Comparison of ENCODE assay signal across 12 mouse cellular contexts in genomic region chr4:125115081-125115480, GRCm38 (mm10). TPM values are rescaled to one million over a fixed set of nuclear protein-coding genes. Genes with fewer than 3 reads are reported as not detected.
DNase-seq lines count a peak whose midpoint lies in the region; ATAC-seq and TF ChIP-seq lines count a peak whose summit lies in the region.
"Had no signal": no experiment of that assay in that cellular context is flagged by ENCODE, and none has a peak within 500 bp of the region (broad histone marks: within the 10 kb centered on the region; RNA-seq: fewer than 3 reads in every experiment).

No protein-coding gene starts in this region.

- WGBS in forebrain, embryonic 13.5 days, result 79% methylated on average over 4 of the region's 4 CpGs
- WGBS in forebrain, embryonic 11.5 days, result 81% methylated on average over 4 of the region's 4 CpGs
- WGBS in embryonic facial prominence, embryonic 12.5 days, result 83% methylated on average over 4 of the region's 4 CpGs
- WGBS in midbrain, embryonic 15.5 days, result 74% methylated on average over 4 of the region's 4 CpGs

- H3K4me2 ChIP-seq in forebrain, embryonic 13.5 days, result no peak overlapping the region
- no peak overlapping the region for H3K4me2 ChIP-seq in forebrain, embryonic 11.5 days (ENCODE audit: low read depth, low read length, severe bottlenecking)
- H3K4me2 ChIP-seq in embryonic facial prominence, embryonic 12.5 days (replicated peaks), result no peak overlapping the region
- no peak overlapping the region for H3K4me2 ChIP-seq in midbrain, embryonic 15.5 days
- H3K4me2 ChIP-seq: lung, embryonic 15.5 days had no signal

- H3K36me3 ChIP-seq in forebrain, embryonic 13.5 days (ENCODE audit: poor library complexity, severe bottlenecking), result peaks cover 20% of the 10 kb centered on the region
- H3K36me3 ChIP-seq in forebrain, embryonic 11.5 days (ENCODE audit: control insufficient read depth, insufficient read depth, low read length), result no peaks in the 10 kb centered on the region; the same call in 1 of the 2 replicates
- peaks cover 15% of the 10 kb centered on the region for H3K36me3 ChIP-seq in embryonic facial prominence, embryonic 12.5 days
- H3K36me3 ChIP-seq in midbrain, embryonic 15.5 days (replicated peaks), result peaks cover 13% of the 10 kb centered on the region; the same call in 1 of the 2 replicates

- no peak for TF ChIP-seq CTCF in left cerebral cortex, adult 2 months (IDR thresholded peaks at IDR 0.05)

- no peak overlapping the region for H3K4me3 ChIP-seq in forebrain, embryonic 13.5 days
- no peak overlapping the region for H3K4me3 ChIP-seq in forebrain, embryonic 11.5 days (ENCODE audit: low read depth, low read length)
- no peak overlapping the region for H3K4me3 ChIP-seq in left cerebral cortex, adult 2 months
- no peak overlapping the region for H3K4me3 ChIP-seq in embryonic facial prominence, embryonic 12.5 days
- no peak overlapping the region for H3K4me3 ChIP-seq in midbrain, embryonic 15.5 days
- H3K4me3 ChIP-seq: lung, embryonic 15.5 days had no signal

- H3K27me3 ChIP-seq in forebrain, embryonic 13.5 days, result no peaks in the 10 kb centered on the region
- no peaks in the 10 kb centered on the region for H3K27me3 ChIP-seq in forebrain, embryonic 11.5 days (ENCODE audit: control insufficient read depth, insufficient read depth, low read length)
- H3K27me3 ChIP-seq in embryonic facial prominence, embryonic 12.5 days, result no peaks in the 10 kb centered on the region
- H3K27me3 ChIP-seq in midbrain, embryonic 15.5 days (replicated peaks), result no peaks in the 10 kb centered on the region
- H3K27me3 ChIP-seq: lung, embryonic 15.5 days had no signal

- H3K9me3 ChIP-seq in forebrain, embryonic 13.5 days (replicated peaks), result no peaks in the 10 kb centered on the region
- H3K9me3 ChIP-seq in forebrain, embryonic 11.5 days (ENCODE audit: control insufficient read depth, low read length), result no peaks in the 10 kb centered on the region
- H3K9me3 ChIP-seq in embryonic facial prominence, embryonic 12.5 days, result no peaks in the 10 kb centered on the region
- no peaks in the 10 kb centered on the region for H3K9me3 ChIP-seq in midbrain, embryonic 15.5 days
- H3K9me3 ChIP-seq: lung, embryonic 15.5 days had no signal

- intact Hi-C loops in left cerebral cortex, adult 2 months (cut with DNase I), result no loop called here

- peaks cover 19% of the 10 kb centered on the region for H3K4me1 ChIP-seq in forebrain, embryonic 13.5 days
- 0 out of 2 replicates have a peak, but pooled peaks cover 1% of the 10 kb centered on the region for H3K4me1 ChIP-seq in forebrain, embryonic 11.5 days (replicated peaks; ENCODE audit: control insufficient read depth, insufficient read depth, low read length)
- peaks cover 19% of the 10 kb centered on the region for H3K4me1 ChIP-seq in embryonic facial prominence, embryonic 12.5 days
- peaks cover 7% of the 10 kb centered on the region; the same call in 1 of the 2 replicates for H3K4me1 ChIP-seq in midbrain, embryonic 15.5 days

- ATAC-seq in forebrain, embryonic 13.5 days, result no peak
- no peak for ATAC-seq in forebrain, embryonic 11.5 days (replicated peaks; ENCODE audit: low FRiP score)
- no peak for ATAC-seq in embryonic facial prominence, embryonic 12.5 days (ENCODE audit: insufficient number of reproducible peaks, insufficient read depth, low FRiP score, low TSS enrichment)
- 0 out of 2 replicates have a peak, but pooled peaks have one; percentile 7 for ATAC-seq in midbrain, embryonic 15.5 days (replicated peaks)

- DNase-seq in forebrain, embryonic 11.5 days (ENCODE audit: low spot score), result no peak
- peak in 1 of 2 experiments; percentile 9 for DNase-seq in left cerebral cortex, adult 2 months (ENCODE audit: extremely low spot score in 1 of 2, low spot score in 2 of 2)
- DNase-seq in left cerebral cortex, adult 9 months (ENCODE audit: low spot score in 2 of 2), result no peak
- no peak for DNase-seq in urinary bladder, postnatal 14 days (ENCODE audit: low spot score)
- no peak for DNase-seq in adrenal gland, adult 8-10 months

- peak overlapping the region; percentile 28; the same call in 1 of the 2 replicates for H3K9ac ChIP-seq in forebrain, embryonic 13.5 days
- no peak overlapping the region for H3K9ac ChIP-seq in forebrain, embryonic 11.5 days (ENCODE audit: low read length)
- H3K9ac ChIP-seq in embryonic facial prominence, embryonic 12.5 days, result no peak overlapping the region
- H3K9ac ChIP-seq in midbrain, embryonic 15.5 days, result no peak overlapping the region
- H3K9ac ChIP-seq: lung, embryonic 15.5 days had no signal

- H3K27ac ChIP-seq in forebrain, embryonic 13.5 days, result no peak overlapping the region
- no peak overlapping the region for H3K27ac ChIP-seq in forebrain, embryonic 11.5 days (ENCODE audit: low read depth, low read length)
- peak overlapping the region; percentile 80 for H3K27ac ChIP-seq in left cerebral cortex, adult 2 months
- H3K27ac ChIP-seq in embryonic facial prominence, embryonic 12.5 days, result peak overlapping the region; percentile 47; the same call in 1 of the 2 replicates
- H3K27ac ChIP-seq in midbrain, embryonic 15.5 days, result no peak overlapping the region

RNA-seq across cellular contexts. Expression of gene Zc3h12a, which starts 12.6 kb away (rescaled TPM):
- 0.15 TPM in 1 of 2 replicates, not detected in the other for polyA plus RNA-seq in forebrain, embryonic 13.5 days (2015; fragmentation: Nextera tagmentation; extraction: Ambion mirVana)
- 0.16 and 0.57 TPM in 2 replicates for polyA plus RNA-seq in forebrain, embryonic 11.5 days (2014; fragmentation: Nextera tagmentation; extraction: Ambion mirVana)
- under 1 TPM; 0.79 to 1.00 TPM for total RNA-seq in left cerebral cortex, adult 2 months (2021)
- 0.35 and 0.55 TPM in 2 replicates for polyA plus RNA-seq in embryonic facial prominence, embryonic 12.5 days (2016; fragmentation: Nextera tagmentation; extraction: Ambion mirVana)
- 0.15 TPM in 2 replicates for polyA plus RNA-seq in midbrain, embryonic 15.5 days (2015; fragmentation: Nextera tagmentation; extraction: Ambion mirVana)
- total RNA-seq in adrenal gland, adult 8-10 months (2022), result 10 to 100 TPM in 1 of 4 experiments, 1 to 10 TPM in 3; 7.2 to 10.2 (median 8.1) TPM

RNA-seq across cellular contexts. Expression of gene Meaf6, which starts 30.1 kb away (rescaled TPM):
- polyA plus RNA-seq in forebrain, embryonic 13.5 days (2015; fragmentation: Nextera tagmentation; extraction: Ambion mirVana), result 146 and 148 TPM in 2 replicates
- 109 and 120 TPM in 2 replicates for polyA plus RNA-seq in forebrain, embryonic 11.5 days (2014; fragmentation: Nextera tagmentation; extraction: Ambion mirVana)
- total RNA-seq in left cerebral cortex, adult 2 months (2021), result 100 to 1,000 TPM; 132 to 138 TPM
- 78.8 and 86.9 TPM in 2 replicates for polyA plus RNA-seq in embryonic facial prominence, embryonic 12.5 days (2016; fragmentation: Nextera tagmentation; extraction: Ambion mirVana)
- 152 and 168 TPM in 2 replicates for polyA plus RNA-seq in midbrain, embryonic 15.5 days (2015; fragmentation: Nextera tagmentation; extraction: Ambion mirVana)
- 10 to 100 TPM; 24.8 to 35.4 (median 32.6) TPM for total RNA-seq in adrenal gland, adult 8-10 months (2022)

RNA-seq across cellular contexts. Expression of gene Snip1, which starts 48.6 kb away (rescaled TPM):
- 27.1 and 29.1 TPM in 2 replicates for polyA plus RNA-seq in forebrain, embryonic 13.5 days (2015; fragmentation: Nextera tagmentation; extraction: Ambion mirVana)
- 32.8 and 33.9 TPM in 2 replicates for polyA plus RNA-seq in forebrain, embryonic 11.5 days (2014; fragmentation: Nextera tagmentation; extraction: Ambion mirVana)
- 10 to 100 TPM; 15.2 to 16.1 TPM for total RNA-seq in left cerebral cortex, adult 2 months (2021)
- polyA plus RNA-seq in embryonic facial prominence, embryonic 12.5 days (2016; fragmentation: Nextera tagmentation; extraction: Ambion mirVana), result 37.6 and 40.6 TPM in 2 replicates
- 27.3 and 28.1 TPM in 2 replicates for polyA plus RNA-seq in midbrain, embryonic 15.5 days (2015; fragmentation: Nextera tagmentation; extraction: Ambion mirVana)
- total RNA-seq in adrenal gland, adult 8-10 months (2022), result 10 to 100 TPM; 17.2 to 20.1 (median 19.5) TPM

RNA-seq across cellular contexts. Expression of gene Dnali1, which starts 49.6 kb away (rescaled TPM):
- polyA plus RNA-seq in forebrain, embryonic 13.5 days (2015; fragmentation: Nextera tagmentation; extraction: Ambion mirVana), result 0.52 and 1.2 TPM in 2 replicates
- 0.24 and 0.28 TPM in 2 replicates for polyA plus RNA-seq in forebrain, embryonic 11.5 days (2014; fragmentation: Nextera tagmentation; extraction: Ambion mirVana)
- total RNA-seq in left cerebral cortex, adult 2 months (2021), result under 1 TPM; 0.27 to 0.37 TPM
- 0.17 and 0.20 TPM in 2 replicates for polyA plus RNA-seq in embryonic facial prominence, embryonic 12.5 days (2016; fragmentation: Nextera tagmentation; extraction: Ambion mirVana)
- polyA plus RNA-seq in midbrain, embryonic 15.5 days (2015; fragmentation: Nextera tagmentation; extraction: Ambion mirVana), result 1.3 and 1.5 TPM in 2 replicates
- total RNA-seq in adrenal gland, adult 8-10 months (2022), result under 1 TPM in 2 of 4 experiments, not detected in 2; 0.13 to 0.14 TPM
- total RNA-seq: common myeloid progenitor, adult 5-6 weeks; hematopoietic stem cell, adult 5-6 weeks had no signal
- polyA plus RNA-seq: activated CD4-positive, CD25-positive, alpha-beta regulatory T cell, adult 4 months had no signal

Comparison
In these comparisons a context has a peak if more than half of its experiments do, and no peak if none do; other contexts are left out.
1. H3K27ac ChIP-seq: peak in left cerebral cortex, adult 2 months (single experiment) and embryonic facial prominence, embryonic 12.5 days (single experiment); none in forebrain, embryonic 13.5 days (single experiment), forebrain, embryonic 11.5 days (single experiment) and midbrain, embryonic 15.5 days (single experiment).